Mouse (Mus musculus): ENCODE results near the gene Gsta2. TPM values are rescaled to one million over a fixed set of nuclear protein-coding genes. Genes with fewer than 3 reads are reported as not detected.

Gene Gsta2
- total RNA-seq (2023): not detected

DNA sequence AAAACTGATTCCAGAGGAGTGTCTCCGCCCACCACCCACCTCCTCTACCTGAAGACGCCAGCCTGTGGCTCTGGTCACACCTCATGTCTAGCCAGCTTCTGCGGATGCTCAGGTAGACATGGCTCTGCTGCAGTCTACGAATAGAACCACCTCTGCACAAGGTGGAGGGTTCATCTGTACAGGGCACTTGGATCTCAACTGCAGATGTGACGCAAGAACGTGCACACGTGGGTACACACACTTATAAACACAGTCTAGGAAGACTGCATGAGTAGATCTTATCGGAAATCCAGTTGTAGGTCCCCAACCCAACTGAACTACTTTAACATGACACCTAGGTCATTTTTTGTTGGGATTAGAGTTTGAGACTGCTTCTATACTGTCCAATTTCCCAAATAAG, at the start of gene Gsta2:
TSS of gene Gsta2 (minus strand) at position 178 of the 400 bp plus-strand sequence.

DNA sequence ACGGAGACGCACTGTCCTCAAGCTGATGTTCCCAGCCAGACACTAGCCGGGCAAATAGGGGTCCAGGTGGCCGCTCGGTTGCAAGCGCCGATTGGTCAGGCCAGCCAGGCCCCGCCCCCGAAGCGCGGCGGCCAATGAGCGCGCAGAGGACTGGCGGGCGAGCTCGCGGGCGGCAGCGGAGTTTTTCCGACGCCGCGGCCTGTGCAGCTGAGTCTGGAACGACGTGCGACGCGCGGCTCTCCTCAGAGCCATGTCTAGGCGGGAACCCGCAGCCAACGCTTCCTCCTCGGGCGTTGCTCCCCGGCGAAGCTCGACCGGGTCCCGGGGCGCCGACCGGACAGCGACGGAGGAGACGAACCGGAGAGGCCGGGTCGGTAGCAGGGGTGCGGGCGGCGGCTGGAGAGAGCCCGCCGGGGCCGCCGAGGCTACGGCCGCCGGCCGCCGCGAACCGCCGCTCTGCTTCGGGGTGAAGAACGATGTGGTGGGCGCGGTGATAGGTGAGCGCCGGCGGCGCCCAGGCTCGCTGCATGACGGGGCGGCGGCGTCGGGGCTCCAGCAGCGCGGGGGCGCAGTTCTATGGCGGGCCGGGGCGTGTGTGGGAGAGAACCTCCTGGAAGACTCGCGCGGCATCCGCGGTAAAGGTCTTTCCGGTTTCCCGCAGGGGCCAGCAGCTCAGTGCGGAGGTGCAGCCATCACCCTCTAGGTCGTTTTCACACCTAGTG, 40.2 kb upstream of the Gsta2 start, which contains the start of gene Ddx43:
TSS of gene Ddx43 (plus strand) at position 148 of the 722 bp plus-strand sequence.

DNA sequence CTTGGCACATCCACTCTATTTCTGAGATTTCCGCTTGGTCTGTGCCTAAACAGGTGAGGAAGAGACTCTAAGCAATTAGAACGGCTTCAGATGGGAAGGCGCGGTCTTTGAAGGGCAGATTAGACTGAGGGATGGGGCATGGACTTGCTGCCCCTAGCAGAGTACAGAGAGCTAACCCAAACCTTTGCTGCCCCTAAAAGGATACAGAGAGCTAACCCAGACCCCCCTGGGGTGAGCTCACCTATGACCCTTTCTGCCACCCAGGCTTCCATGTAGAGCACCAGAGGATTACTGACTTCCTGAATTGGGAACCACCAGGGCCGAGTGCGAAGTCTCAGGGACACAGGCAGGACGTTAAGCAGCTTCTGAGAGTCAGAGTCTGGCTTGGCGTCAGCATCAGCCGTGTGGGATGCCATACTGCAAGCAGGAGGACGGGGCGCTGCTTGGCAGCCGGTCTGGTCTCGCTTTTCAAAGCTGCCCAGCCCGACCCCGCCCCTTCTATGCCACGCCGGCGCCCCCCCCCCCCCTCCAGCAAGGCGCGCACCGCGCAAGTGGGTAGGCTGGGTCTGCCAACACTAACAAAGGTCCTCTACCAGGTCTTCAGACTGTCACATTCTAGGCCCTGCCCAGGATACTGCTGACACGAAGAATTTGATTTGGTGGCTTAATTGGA, 22.7 kb upstream of the Gsta2 start, which contains the start of gene Ooep:
TSS of gene Ooep (minus strand) at position 613 of the 673 bp plus-strand sequence.

DNA sequence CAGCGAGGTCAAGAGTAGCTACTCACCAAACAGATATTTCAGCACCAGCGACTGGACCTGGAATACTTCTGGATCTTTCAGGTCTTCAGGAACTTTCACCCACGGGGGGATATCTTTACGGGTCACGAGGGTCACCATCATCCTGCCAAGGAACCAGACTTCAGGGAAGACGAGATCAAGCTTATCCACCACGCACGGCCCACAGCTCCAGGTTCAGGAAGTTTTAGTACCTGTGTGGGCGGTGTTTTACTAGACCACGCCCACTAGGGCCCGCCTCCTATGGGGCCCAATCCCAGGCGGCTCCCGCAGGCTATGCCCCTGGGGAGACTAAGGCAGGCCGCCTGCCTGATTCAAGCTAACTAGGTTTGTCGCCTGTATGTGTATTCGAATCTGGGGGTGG, 12.4 kb upstream of the Gsta2 start, which contains the start of gene Dppa5a:
TSS of gene Dppa5a (minus strand) at position 219 of the 400 bp plus-strand sequence.

DNA sequence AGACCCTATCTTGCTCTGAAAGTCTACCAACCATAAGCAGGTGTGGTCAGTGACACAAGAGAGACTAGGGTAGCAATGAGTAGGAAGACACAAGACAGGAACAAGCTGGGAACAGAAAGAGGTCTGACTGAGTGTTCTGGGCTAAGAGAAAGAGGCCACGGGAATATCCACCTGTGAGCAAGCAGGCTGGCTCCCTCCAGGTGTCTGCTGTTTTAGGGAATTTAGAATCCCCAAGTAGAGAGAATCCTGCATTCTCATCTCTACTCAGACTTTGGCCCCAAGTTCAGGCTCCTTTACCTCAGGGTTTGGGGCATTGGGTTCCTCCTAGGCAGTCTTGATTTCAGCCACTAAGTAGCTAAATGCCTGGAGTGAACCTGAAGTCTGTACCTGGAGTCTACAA, 28.3 kb downstream of the Gsta2 start, which contains the start of gene Omt2b:
TSS of gene Omt2b (plus strand) at position 301 of the 400 bp plus-strand sequence.

DNA sequence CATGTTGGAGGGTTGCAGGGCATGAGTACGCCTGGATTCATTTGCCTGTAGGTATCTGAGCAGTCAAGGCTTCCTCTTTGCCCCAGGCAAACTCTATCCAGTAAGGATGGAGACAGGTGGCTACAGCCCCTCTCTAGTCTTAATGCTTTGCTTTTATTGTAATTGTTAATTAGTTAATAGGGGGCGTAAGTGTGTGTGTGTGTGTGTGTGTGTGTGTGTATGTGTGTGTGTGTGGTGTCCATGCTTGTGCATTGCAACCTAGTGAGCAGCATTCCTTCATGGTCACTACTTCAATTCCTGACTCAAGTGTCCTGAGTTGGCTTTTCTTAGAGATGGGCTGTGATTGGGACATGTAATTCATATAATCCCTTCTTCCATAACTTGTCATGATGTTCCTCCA, 40.9 kb downstream of the Gsta2 start, which contains the start of gene Omt2a:
TSS of gene Omt2a (minus strand) at position 101 of the 400 bp plus-strand sequence.

DNA sequence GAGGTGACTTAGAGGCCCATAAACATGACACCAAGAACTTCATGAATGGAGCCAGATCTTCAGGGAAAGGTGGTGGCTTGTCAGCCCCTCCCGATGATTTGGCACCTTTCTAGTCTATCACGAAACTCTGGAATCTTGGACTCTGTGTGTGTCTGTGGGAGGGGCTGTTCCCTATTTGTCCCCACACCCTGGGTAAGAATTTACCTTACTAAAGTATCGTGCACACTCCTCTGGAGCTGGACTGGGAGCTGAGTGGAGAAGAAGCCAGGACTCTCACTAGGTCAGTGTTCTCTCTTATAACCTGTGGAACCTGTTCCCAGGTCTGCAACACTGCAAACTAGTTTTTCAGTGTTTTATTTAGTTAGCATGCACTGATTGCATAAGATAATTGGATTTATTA, 65.9 kb downstream of the Gsta2 start, which contains the start of gene Gm10639:
TSS of gene Gm10639 (plus strand) at position 201 of the 400 bp plus-strand sequence.

Other genes starting within 250 kb of the Gsta2 start
- 10 to 100 TPM; 35.6 to 37.8 TPM for gene Fbxo9, start 246.7 kb downstream of the Gsta2 start, total RNA-seq (2023)
- 1 to 10 TPM; 3.3 to 3.6 TPM for gene Ick, start 246.6 kb downstream of the Gsta2 start, total RNA-seq (2023)
- gene Gsta4, start 173.0 kb downstream of the Gsta2 start, total RNA-seq (2023): 1 to 10 TPM; 1.7 to 2.2 TPM
- not detected for gene Gsta1, start 125.1 kb downstream of the Gsta2 start, total RNA-seq (2023)
- gene Gm3776, start 98.7 kb downstream of the Gsta2 start, total RNA-seq (2023): not detected
- not detected for gene Gm10639, start 65.9 kb downstream of the Gsta2 start, total RNA-seq (2023)
- gene Omt2a, start 41.0 kb downstream of the Gsta2 start, total RNA-seq (2023): not detected
- gene Omt2b, start 28.2 kb downstream of the Gsta2 start, total RNA-seq (2023): not detected
- not detected for gene Dppa5a, start 12.4 kb upstream of the Gsta2 start, total RNA-seq (2023)
- gene Ooep, start 22.9 kb upstream of the Gsta2 start, total RNA-seq (2023): not detected
- gene Ddx43, start 40.0 kb upstream of the Gsta2 start, total RNA-seq (2023): not detected
- 1 to 10 TPM; 7.9 to 9.1 TPM for gene Cgas, start 87.4 kb upstream of the Gsta2 start, total RNA-seq (2023)
- gene Mto1, start 92.4 kb upstream of the Gsta2 start, total RNA-seq (2023): 10 to 100 TPM; 13.8 to 17.5 TPM
- gene Gm17324, start 93.0 kb upstream of the Gsta2 start, total RNA-seq (2023): not detected
- 1,000 to 10,000 TPM; 3,507 to 3,694 TPM for gene Eef1a1, start 133.4 kb upstream of the Gsta2 start, total RNA-seq (2023)
- 1 to 10 TPM; 6.1 to 6.2 TPM for gene Slc17a5, start 232.3 kb upstream of the Gsta2 start, total RNA-seq (2023)

Measured in neutrophil, adult 83 days (primary cell).